Mouse (Mus musculus) gastrocnemius, postnatal 4 days (tissue): ENCODE measurements around the gene Wscd2. TPM values are rescaled to one million over a fixed set of nuclear protein-coding genes. Genes with fewer than 3 reads are reported as not detected.
"Not testable (repeated sequence)": the region's sequence is repeated elsewhere in the genome, so short reads cannot be mapped to it uniquely, and the experiment has no call there.

Experiments used
- DNase-seq, 2 experiments: peaks; one replicate each; pipeline ENCODE4 v3.0.0; 2021 to 2022; ENCODE audit warnings: low spot score in 2 of 2, mixed read lengths in 2 of 2
- total RNA-seq, 2 experiments: library from RNA; stranded (reverse); gene quantifications; 2 replicates each; pipeline ENCODE4 v1.2.3; 2021

Wscd2 gene
- total RNA-seq, 2 experiments from 2014 or later = 1.2 to 1.4 TPM

DNA sequence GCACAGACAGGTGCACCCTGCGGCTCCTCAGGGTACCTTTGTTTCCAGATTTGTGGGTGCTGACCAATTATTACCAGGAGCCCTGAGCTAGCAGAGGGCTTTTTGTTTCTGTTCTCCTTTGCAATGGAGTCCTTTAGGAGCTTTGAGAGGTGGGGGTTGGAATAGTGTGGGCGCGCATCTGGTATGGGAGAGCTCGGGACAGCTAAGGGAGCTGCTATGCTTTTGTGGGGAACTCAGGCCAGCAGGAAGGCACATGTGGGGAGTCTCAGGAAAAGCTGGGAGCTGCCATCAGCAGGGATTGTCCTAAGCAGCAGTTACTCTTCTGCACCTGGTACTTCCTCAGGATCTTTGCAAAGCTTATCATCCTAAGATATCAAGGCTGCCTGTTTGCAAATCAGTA, 89.0 kb downstream of the Wscd2 start:
- DNase-seq = no peak

GRCm38 (mm10) chr5:113580248-113580647, 90.1 kb downstream of the Wscd2 start:
- DNase-seq = no peak

GRCm38 (mm10) chr5:113580801-113581200, 90.7 kb downstream of the Wscd2 start:
- DNase-seq = no peak

- no peak for DNase-seq
These were observed 93.5 kb downstream of the Wscd2 start for GRCm38 (mm10) chr5:113583424-113584162.

DNA sequence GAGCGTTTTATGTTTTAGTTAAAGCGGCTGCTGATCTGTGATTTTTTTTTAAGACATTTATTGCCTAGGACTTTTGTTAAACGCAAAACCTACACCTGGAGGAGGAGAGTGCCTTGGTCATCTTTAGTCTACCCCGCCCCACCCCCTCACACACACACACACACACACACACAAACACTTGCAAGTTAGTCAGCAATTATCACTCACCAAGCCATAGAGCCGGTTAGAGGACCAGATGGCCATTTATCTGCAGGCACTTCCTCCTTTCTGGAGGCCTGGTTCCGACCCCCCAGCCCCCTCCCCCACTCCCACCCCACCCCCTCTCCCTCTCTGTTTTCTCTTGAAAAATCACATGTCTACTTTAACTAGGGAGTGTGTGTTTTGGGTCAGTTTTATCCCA, 94.3 kb downstream of the Wscd2 start:
- no peak for DNase-seq

DNA sequence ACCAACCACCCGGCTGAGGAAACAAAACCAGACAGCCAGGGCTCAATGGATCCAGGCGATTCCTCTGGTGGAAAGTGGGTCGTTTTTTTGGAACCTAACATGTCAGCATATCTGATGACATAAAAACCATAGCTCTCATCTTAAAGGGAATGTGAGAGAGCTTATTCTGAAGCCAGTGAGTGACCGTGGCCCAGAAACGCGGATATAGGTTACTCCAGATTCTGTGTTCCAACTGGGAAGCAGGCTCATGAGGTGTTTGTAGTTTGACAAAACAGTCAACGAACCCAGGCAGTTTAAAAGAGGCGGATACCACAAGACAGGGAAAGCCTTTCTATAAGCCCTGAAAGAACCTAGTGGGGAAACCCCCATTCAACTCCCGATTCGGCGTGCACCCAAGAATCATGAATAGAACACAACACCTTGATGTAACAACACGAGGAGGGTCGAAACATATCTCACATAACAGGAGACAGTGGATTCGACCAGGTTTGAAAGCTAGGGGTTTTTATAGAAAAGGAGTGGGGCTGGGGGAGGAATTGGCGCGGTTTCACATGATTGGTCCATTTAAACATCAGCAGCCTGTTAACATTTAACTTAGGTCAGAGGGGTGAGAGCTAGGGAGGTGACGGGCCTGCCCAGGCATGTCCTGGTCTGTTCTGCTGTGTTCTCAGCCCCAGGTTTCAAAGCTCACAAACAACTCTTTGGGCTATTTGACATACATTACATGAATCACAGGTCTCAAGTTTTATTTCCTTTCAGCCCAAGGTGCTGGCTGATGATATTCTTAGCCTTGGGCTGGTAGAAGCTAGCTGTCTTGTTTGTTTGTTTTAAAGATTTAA, 95.7 kb downstream of the Wscd2 start:
- not testable (repeated sequence) for DNase-seq

- DNase-seq = not testable (repeated sequence)
These were observed 96.3 kb downstream of the Wscd2 start for GRCm38 (mm10) chr5:113586458-113586849.

DNA sequence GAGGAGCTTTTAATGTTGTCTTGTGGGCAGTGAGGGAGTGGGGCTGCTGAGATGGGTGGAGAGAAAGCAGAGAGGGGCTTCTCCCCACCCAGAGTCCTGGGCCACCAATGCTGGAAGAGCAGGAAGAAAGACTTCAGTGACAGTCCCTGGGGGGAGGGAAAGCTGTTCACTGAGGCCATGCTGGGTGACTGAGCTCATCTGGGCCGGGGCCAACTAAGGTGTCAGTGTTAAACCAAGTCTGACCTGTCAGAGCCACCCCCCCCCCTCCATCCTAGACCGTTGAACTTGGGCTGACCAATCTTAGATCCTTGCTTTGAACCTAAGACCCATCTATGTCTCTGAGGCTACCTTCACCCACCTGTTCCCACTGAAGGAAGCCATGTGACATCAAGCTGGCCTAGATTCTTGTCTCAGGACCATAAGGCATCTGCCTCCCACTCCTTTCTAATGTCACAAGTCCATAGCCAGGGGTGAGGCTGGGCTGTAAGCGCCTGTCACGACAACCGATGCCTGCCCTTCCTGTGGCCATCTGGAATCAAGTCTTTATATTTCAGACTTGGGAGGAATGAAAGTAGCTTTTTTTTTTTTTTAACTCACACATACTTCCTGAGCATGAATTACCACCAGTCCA, 100.0 kb downstream of the Wscd2 start:
- DNase-seq = no peak

GRCm38 (mm10) chr5:113591166-113591565, 101.0 kb downstream of the Wscd2 start:
- no peak for DNase-seq

- DNase-seq = no peak
These were observed 101.7 kb downstream of the Wscd2 start for GRCm38 (mm10) chr5:113591751-113592230.

- no peak for DNase-seq
These were observed 104.0 kb downstream of the Wscd2 start for GRCm38 (mm10) chr5:113593911-113594705.

DNA sequence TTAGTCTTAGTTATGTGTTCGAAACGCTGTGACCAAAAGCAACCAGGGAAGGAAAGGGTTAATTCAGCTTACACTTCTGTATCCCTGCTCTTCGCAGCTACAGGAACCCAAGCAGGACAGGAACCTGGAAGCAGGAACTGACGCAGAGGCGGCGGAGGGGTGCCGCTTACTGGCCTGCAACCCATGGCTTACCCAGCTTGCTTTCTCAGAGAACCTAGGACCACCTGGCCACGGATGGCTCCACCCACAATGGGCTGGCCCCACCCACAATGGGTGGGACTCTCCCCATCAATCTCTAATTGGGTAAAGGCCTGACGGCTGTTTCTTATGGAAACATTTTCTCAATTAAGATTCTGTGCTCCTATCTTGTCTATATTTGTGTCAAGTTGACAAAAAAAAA, 106.1 kb downstream of the Wscd2 start:
- no peak for DNase-seq

DNA sequence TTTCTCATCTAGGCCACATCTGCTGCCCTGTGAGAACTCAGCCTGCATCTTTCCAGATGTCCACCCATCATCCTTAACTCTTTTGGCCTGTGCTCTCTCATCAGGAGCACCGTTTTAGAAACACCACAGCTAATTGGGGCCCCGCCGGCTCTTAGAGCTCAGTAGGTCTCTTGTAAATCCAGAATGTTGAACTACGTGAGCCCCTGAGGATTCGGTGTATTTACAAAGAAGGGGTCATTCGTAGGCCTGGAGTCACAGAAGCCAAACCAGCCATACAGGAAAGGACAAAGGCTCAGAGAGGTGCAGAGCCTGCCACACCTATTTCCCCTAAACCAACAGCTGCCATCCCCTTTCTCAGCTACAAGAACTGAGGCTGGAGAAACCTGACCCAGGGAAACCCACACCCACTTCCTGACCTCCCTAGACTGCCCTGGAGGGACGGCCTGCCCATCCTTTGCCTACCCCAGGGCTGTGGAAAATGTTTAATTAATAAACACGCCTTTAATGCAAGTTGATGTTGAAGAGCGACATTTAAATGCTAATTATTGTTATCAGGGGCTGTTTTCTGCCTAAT, 106.7 kb downstream of the Wscd2 start:
- DNase-seq = no peak

- no peak for DNase-seq
These were observed 110.0 kb downstream of the Wscd2 start for GRCm38 (mm10) chr5:113600181-113600580.

DNA sequence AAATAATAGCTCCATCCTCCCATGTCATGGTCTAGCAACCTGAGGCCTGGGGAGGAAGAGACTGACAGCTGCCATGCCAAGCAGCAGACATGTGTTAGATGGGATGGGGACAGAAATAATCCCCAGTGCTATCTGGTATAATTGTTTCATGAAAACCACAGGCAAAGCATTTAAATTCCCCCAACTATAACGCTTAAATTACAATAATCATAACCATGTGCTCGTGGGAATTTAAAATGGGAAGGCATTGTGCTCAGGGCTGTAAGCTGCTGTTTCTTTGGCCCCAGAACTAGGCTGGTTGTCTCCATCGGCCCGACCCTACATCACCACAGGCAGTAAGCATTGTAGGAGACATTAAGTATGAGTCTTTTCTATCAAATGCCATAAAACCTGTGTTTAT, 110.7 kb downstream of the Wscd2 start:
- no peak for DNase-seq

DNA sequence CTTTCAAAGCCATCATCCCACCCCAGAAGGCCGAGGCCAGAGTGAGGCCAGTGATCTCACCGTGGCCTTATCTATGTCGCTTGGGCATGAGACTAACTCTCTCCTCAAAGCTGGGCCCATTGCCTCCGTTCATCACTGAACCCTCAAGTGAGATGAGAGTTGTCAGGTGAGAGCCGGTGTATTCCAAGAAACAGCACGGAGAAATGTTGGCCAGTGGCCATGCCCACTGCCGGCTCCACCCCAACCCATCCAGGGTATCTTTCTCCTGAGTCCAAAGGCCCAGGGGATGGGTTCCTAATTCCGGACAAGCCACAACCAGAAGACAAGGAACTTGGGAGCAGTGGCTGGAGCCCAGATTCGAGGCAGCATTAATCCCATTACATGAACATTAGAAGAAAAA, 113.3 kb downstream of the Wscd2 start:
- no peak for DNase-seq

DNA sequence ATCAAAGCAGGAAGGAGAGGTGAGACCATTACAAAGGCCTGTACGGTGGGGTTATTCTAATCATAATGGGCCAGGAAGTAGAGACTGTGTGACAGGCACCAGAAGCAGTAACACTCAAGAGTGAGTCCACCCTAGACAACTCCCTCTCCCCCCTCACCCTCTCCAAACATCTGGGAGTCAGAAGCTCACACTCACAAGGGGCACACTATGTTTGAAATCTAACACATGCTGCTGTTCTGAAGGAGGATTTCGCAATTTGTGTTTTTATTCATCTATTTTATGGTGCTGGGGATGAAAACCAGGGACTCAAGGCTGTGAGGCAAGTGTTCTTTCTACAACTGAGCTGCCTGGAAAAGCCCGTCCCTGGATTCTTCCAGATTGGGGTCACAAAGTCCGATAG, 114.6 kb downstream of the Wscd2 start:
- no peak for DNase-seq

GRCm38 (mm10) chr5:113606121-113606520, 116.0 kb downstream of the Wscd2 start:
- no peak for DNase-seq

DNA sequence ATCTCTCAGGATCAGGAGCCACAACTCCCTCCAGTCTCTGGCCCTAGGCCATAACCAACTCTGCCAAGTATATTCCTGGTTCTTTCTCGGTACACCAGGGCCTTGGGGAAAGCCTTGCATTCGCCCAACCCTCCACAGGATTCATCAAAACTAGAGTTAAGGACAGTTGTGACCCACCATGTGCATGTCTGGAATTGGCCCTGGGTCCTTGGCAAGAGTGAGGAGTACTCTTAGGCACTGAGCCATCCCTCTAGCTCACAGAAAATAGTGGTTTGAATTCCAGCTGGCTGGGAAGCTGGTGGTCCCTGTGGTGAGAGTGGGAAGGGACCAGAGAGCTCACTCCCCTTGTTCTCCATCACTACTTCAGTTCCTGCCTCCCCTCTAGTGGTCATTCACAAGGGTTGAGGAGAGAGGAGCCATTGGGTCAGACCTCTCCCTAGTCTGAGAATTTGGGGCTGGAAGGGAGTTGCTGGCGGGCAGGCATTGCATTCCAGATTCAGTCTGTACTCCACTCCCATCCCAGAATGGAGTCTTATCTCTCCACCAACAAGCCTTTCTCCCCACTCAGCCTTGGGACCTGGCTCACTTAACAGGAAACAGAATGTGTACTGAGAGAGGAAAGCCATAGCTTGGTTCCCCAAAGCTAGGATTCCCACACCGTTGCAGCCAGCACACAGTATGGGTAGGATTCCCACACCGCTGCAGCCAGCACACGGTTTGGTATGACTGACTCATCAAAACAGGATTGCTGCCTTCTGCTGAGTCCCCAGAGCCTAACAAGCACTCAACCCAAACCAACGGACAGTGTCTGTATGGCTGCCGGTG, 117.0 kb downstream of the Wscd2 start:
- DNase-seq = peak in 1 of 2 experiments; percentile 38

- DNase-seq = peak in 1 of 2 experiments; percentile 55
These were observed 117.9 kb downstream of the Wscd2 start for GRCm38 (mm10) chr5:113607941-113608431.
